Mouse (Mus musculus) ES-E14 (cell line): ENCODE measurements around the gene Ctsz. TPM values are rescaled to one million over a fixed set of nuclear protein-coding genes. Genes with fewer than 3 reads are reported as not detected.

ENCODE experiments used
- DNase-seq: peaks from one replicate; pipeline ENCODE4 v3.0.0-alpha.2; 2013; ENCODE audit warnings: low read depth, low spot score
- H3K27ac ChIP-seq: 2 replicates; pipeline ENCODE4 v1.5.1; 2012; ENCODE audit warnings: low read depth, mild to moderate bottlenecking, low read length, moderate library complexity, mixed read lengths; ENCODE audit not compliant: poor library complexity, insufficient read depth, severe bottlenecking
- H3K36me3 ChIP-seq: 2 replicates; pipeline ENCODE4 v1.6.1; 2012; ENCODE audit warnings: mild to moderate bottlenecking, low read length, moderate library complexity, mixed read lengths; ENCODE audit not compliant: control insufficient read depth, poor library complexity, insufficient read depth, severe bottlenecking
- H3K4me1 ChIP-seq, 2 experiments: fragments of 150-350 bp in 1 of 2; sonication (generic) in 1 of 2; 2 replicates each; pipeline ENCODE4 v1.6.1; 2012; ENCODE audit warnings: low read length in 2 of 2, mild to moderate bottlenecking in 1 of 2, mixed read lengths in 1 of 2; ENCODE audit not compliant: control insufficient read depth in 2 of 2, insufficient read depth in 2 of 2, poor library complexity in 1 of 2
- H3K4me3 ChIP-seq, 2 experiments: fragments of 150-350 bp in 1 of 2; sonication (generic) in 1 of 2; 2 replicates each; pipeline ENCODE4 v1.5.1; 2012; ENCODE audit warnings: low read length in 2 of 2, low read depth in 1 of 2, mild to moderate bottlenecking in 1 of 2, mixed read lengths in 1 of 2; ENCODE audit not compliant: insufficient read depth in 1 of 2, poor library complexity in 1 of 2, severe bottlenecking in 1 of 2
- H3K9ac ChIP-seq: 2 replicates; pipeline ENCODE4 v1.6.1; 2012; ENCODE audit warnings: low read depth, mild to moderate bottlenecking, low read length, mixed read lengths; ENCODE audit not compliant: poor library complexity, insufficient read depth, severe bottlenecking
- H3K9me3 ChIP-seq: fragments of 150-350 bp; sonication (generic); 2 replicates; pipeline ENCODE4 v1.6.1; 2012; ENCODE audit warnings: low read depth, mild to moderate bottlenecking, low read length; ENCODE audit not compliant: control insufficient read depth, insufficient read depth
- CHD2 ChIP-seq: IDR thresholded peaks from 2 replicates; pipeline ENCODE4 v1.6.1; 2014; ENCODE audit warnings: mild to moderate bottlenecking, low read depth, low read length, inconsistent platforms
- HCFC1 ChIP-seq: IDR thresholded peaks from 2 replicates; pipeline ENCODE4 v1.6.1; 2012; ENCODE audit warnings: low read length, inconsistent platforms, borderline replicate concordance; ENCODE audit not compliant: insufficient read depth
- MAFK ChIP-seq: IDR thresholded peaks from 2 replicates; pipeline ENCODE4 v1.6.1; 2014; ENCODE audit warnings: mild to moderate bottlenecking, low read depth, low read length, inconsistent platforms; ENCODE audit not compliant: insufficient read depth
- ZC3H11A ChIP-seq: IDR thresholded peaks from 2 replicates; pipeline ENCODE4 v1.6.1; 2012; ENCODE audit warnings: low read depth, mild to moderate bottlenecking, inconsistent platforms, low read length, borderline replicate concordance
- ZNF384 ChIP-seq: IDR thresholded peaks from 2 replicates; pipeline ENCODE4 v1.6.1; 2012; ENCODE audit warnings: low read depth, low read length, inconsistent platforms
- in situ Hi-C, 2 experiments: fragments of 600-800 bp; cut with MboI; formaldehyde crosslinking; loops; one replicate each; pipeline ENCODE4 v1.15.1; 2025; ENCODE audit warnings: low sequenced_read_pairs in 2 of 2, inconsistent platforms in 1 of 2; ENCODE audit not compliant: unreplicated experiment in 2 of 2
- total RNA-seq: library from RNA; depleted of rRNA; stranded (reverse); fragments of 300-350 nt; gene quantifications from 2 replicates; pipeline ENCODE4 v1.2.3, GENCODE M21; 2012

The Ctsz gene
- total RNA-seq, 1 experiment: 207 TPM

DNA sequence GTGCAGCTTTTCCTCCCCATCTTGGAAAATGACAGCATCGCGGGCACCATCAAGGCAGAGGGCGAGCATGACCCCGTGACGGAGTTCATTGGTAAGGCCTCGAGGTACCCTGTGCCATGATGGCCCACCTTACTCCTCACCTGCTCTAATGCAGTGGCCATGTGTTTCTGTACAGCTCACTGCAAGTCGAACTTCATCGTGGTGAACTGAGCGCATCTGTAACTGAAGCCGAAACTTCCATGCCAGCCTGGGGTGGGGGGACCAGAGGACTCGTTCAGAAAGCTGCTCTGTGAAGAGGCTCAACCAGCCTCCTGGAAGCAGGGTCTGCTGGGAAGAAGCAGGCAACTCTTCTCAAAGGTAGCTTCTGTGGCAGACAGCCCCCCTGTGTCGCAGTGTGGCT, 12.0 kb downstream of the Ctsz start:
- H3K9ac ChIP-seq: no peak overlapping the region
- no peaks in the 10 kb centered on the region for H3K4me1 ChIP-seq
- DNase-seq: no peak
- in situ Hi-C loops: no loop called here
- no peak overlapping the region for H3K27ac ChIP-seq
- no peak overlapping the region for H3K4me3 ChIP-seq
- peaks cover 71% of the 10 kb centered on the region for H3K36me3 ChIP-seq
- no peaks in the 10 kb centered on the region for H3K9me3 ChIP-seq
- TF ChIP-seq MAFK (no peak), HCFC1 (no peak), ZNF384 (no peak), CHD2 (no peak), ZC3H11A (no peak)

- in situ Hi-C loops: no loop called here
- H3K9me3 ChIP-seq: no peaks in the 10 kb centered on the region
- no peak overlapping the region for H3K4me3 ChIP-seq
- DNase-seq: no peak
- H3K4me1 ChIP-seq: no peaks in the 10 kb centered on the region
- peaks cover 72% of the 10 kb centered on the region for H3K36me3 ChIP-seq
- H3K9ac ChIP-seq: no peak overlapping the region
- H3K27ac ChIP-seq: no peak overlapping the region
- TF ChIP-seq ZC3H11A: no peak
- no peak for TF ChIP-seq CHD2
- no peak for TF ChIP-seq MAFK
- TF ChIP-seq ZNF384: no peak
- TF ChIP-seq HCFC1: no peak
These were observed 14.3 kb downstream of the Ctsz start for GRCm38 (mm10) chr2:174424301-174425085.

DNA sequence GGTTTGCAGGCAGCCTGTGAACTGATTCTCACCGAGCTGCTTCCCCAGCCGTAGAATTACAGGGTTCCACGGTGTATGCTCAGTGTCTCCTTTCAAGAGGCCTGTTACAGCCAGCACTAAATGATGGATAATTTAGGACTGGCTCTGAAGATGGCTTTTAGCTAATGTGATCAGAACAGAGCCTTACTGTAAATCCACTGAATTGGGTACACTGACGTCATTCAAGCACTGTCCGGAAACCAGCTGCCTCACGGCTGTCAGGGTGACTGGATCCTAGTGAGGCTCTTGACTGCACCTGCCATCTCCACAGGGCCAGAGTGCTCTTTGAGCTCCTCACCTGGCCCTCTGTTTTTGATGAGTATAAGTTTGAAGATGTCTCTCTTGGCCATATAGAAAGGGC, 17.7 kb downstream of the Ctsz start:
- TF ChIP-seq ZNF384 (no peak), HCFC1 (no peak), CHD2 (no peak), ZC3H11A (no peak), MAFK (no peak)
- no peak for DNase-seq
- H3K9ac ChIP-seq: no peak overlapping the region
- no peaks in the 10 kb centered on the region for H3K9me3 ChIP-seq
- peaks cover 42% of the 10 kb centered on the region for H3K36me3 ChIP-seq
- H3K4me1 ChIP-seq: no peaks in the 10 kb centered on the region
- H3K4me3 ChIP-seq: no peak overlapping the region
- no peak overlapping the region for H3K27ac ChIP-seq
- in situ Hi-C loops: no loop called here

DNA sequence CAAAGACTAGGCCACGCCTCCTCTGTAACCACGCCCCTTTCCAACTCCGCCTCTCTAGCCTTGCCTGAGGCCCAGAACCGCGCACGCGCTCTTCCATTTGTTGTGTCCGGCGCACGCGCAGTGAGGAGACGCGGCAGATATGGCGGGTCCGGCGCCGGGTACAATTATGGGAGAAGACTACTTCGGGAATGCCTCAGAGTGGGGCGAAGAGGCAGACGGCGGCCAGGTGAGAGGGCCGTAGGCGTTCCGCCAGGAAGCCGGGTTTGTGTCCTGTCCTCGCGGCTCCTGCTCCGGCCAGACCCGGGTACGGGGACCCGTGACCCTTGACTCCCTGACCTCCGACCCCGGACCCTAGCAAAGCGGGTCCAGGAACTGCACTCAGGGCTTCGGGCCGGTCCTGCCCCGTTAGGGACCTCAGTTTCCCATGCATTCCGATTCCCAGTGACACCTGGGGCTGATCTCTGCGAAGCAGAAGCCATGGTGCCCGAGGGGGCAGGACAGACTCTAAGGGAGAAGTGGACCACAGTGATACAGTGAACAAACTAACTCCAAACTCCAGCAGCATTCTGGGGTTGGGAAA, 23.0 kb downstream of the Ctsz start, which contains the start of gene Nelfcd:
Nelfcd (plus strand) TSS at position 74 of the 580 bp plus-strand sequence.
- Histone ChIP-seq H3K4me3 (peak within 1 kb of the TSS; percentile 92 to 100), H3K36me3 (no peaks in the 10 kb centered on the region; the same call in 1 of the 2 replicates), H3K9ac (peak within 1 kb of the TSS; percentile 100), H3K27ac (peak within 1 kb of the TSS; percentile 70; the same call in 1 of the 2 replicates), H3K9me3 (no peaks in the 10 kb centered on the region), H3K4me1 (no peaks in the 10 kb centered on the region)
- TF ChIP-seq CHD2 (peak; percentile 37; the same call in 1 of the 2 replicates), MAFK (no peak), HCFC1 (peak; percentile 49; the same call in 1 of the 2 replicates)
- DNase-seq: peak; percentile 95
- in situ Hi-C loops: no loop called here
